Mouse (Mus musculus): ENCODE measurements around the gene Tmx2.

- TF ChIP-seq CTCF (IDR thresholded peaks at IDR 0.05; ENCODE audit: insufficient read depth, low read depth, low read length) (no peak), POLR2A (IDR thresholded peaks at IDR 0.05; ENCODE audit: insufficient read depth, low read depth, low read length) (no peak)
Measured at GRCm38 (mm10) chr2:84658806-84659205, 20.1 kb downstream of the Tmx2 start, which contains the start of gene Btbd18.
